Mouse (Mus musculus) T-helper 2 cell (primary cell): ENCODE results near the gene Hist2h2ab.

Experiments
- in situ Hi-C: fragments of 300-600 bp; cut with MboI, MseI; formaldehyde crosslinking; loops from one replicate; pipeline ENCODE4 v1.15.1; 2025; ENCODE audit warnings: high pct_unique_total_duplicates

Gene Hist2h2ab

DNA sequence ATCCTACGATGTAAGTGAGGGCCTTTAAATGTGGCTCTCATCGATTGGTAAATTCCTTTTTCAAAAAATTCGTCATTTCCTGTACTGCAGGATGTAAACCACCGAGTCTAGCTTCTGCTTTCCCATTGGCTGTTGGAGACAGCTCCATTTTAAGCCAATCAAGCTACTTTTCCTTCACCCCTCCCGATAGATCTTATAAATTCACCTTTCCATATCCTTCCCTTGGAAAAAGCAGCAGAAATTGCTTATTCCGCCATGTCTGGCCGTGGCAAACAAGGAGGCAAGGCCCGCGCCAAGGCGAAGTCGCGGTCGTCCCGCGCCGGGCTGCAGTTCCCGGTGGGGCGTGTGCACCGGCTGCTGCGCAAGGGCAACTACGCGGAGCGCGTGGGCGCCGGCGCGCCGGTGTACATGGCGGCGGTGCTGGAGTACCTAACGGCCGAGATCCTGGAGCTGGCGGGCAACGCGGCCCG, at the start of gene Hist2h2ab, which contains the start of gene Bola1:
Gene Hist2h2ab (plus strand): TSS at position 205 of the 470 bp plus-strand sequence.
Gene Bola1 (minus strand): TSS at position 49 of the 470 bp plus-strand sequence.
- in situ Hi-C loops, result loop anchor here (5.0 to 10.0 kb wide), 2 partner anchors 157 to 1205 kb away; partner anchors contain the start of gene Zfp687

DNA sequence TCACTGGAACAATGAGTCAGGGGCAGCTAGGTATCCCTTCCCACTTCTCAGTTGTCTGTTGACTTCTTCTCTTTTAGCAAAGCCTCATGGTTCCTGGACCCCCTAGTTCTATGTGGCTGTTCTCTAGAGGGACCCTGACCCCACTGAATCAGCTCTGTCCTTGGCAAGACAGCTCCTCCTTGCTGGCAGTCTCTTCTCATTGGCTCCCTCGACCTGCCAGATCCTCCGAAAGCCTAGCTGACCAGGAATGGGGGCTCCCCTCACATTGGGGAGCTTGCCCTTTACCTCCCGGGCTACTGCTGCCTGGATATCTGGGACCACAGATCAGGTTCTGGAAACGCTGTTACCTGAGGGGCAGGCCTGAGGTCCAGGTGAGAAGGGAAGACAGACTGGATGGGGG, 49.4 kb upstream of the Hist2h2ab start:
- in situ Hi-C loops, result loop anchor here (10.0 kb wide), 1 partner anchor 645 kb away; no protein-coding TSS in a partner anchor

GRCm38 (mm10) chr3:96170976-96171545, 48.6 kb upstream of the Hist2h2ab start:
- in situ Hi-C loops, result loop anchor here (10.0 kb wide), 1 partner anchor 644 kb away; no protein-coding TSS in a partner anchor

- in situ Hi-C loops, result loop anchor here (10.0 kb wide), 1 partner anchor 643 kb away; no protein-coding TSS in a partner anchor
Measured at GRCm38 (mm10) chr3:96171583-96172196, 48.0 kb upstream of the Hist2h2ab start.

DNA sequence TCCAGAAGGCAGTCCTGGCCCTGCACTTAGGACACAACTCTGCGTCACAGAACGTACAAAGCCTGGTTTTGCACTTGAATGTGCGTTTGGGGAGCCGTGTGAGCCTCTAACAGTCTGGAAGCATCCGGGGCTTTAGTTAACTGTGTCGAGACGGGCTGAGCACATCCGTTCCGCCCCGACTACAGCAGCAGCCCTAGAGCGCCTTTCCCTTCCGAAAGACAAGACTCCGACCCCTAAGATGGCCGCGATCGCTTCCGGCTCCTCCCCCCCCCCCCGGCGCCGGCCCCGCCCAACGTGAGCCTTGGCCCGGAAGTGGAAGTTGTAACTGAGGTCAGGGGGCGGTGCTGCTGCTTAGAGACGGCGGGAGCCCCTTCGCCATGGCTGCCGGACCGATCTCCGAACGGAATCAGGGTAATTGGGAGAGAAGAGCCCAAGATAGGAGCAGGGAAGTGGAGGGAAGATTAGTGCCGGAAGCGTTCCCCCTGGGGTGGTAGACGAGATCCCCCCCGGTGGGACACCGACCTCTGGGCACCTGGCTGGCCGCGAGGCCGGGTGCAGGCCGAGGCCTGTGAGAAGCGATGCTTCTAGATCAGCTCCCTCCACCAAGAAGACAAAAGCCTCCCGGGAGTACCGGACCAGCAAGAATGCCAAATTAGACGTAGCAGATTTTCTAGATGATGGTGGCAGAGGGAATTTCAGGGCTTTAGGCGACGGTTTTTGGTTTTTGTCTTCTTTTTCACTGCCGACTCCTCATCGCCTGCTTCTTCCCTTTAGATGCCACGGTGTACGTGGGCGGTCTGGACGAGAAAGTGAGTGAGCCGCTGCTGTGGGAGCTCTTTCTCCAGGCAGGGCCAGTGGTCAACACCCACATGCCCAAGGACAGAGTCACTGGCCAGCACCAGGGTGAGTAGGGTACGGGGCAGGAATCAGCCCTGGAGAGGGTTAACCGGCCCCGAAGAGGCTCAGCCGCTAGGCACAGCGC, 47.2 kb upstream of the Hist2h2ab start, which contains the start of gene Sf3b4:
Gene Sf3b4 (plus strand): TSS at position 136 of the 982 bp plus-strand sequence.
- in situ Hi-C loops, result loop anchor here (10.0 kb wide), 1 partner anchor 642 kb away; no protein-coding TSS in a partner anchor

DNA sequence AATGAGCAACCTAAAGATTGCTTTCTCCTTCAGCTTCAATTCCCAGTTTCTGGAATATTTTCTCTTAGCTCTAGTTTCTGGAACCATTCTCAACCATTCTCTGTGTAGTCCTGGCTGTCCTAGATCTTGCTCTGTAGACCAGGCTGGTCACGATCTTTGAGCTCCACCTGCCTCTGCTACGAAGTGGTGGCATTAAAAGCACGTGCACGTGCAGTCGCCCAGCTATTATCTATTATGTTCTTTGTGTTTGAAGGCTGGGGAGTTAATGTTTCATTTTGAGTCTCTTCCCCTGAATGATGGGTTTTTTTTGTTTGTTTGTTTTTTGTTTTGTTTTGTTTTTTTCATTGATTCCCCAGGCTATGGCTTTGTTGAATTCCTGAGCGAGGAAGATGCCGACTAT, 46.5 kb upstream of the Hist2h2ab start:
- in situ Hi-C loops, result loop anchor here (10.0 kb wide), 1 partner anchor 642 kb away; no protein-coding TSS in a partner anchor

GRCm38 (mm10) chr3:96174042-96174441, 45.6 kb upstream of the Hist2h2ab start:
- in situ Hi-C loops, result loop anchor here (10.0 kb wide), 1 partner anchor 641 kb away; no protein-coding TSS in a partner anchor

- in situ Hi-C loops, result loop anchor here (10.0 kb wide), 1 partner anchor 640 kb away; no protein-coding TSS in a partner anchor
Measured at GRCm38 (mm10) chr3:96175251-96175650, 44.4 kb upstream of the Hist2h2ab start.

DNA sequence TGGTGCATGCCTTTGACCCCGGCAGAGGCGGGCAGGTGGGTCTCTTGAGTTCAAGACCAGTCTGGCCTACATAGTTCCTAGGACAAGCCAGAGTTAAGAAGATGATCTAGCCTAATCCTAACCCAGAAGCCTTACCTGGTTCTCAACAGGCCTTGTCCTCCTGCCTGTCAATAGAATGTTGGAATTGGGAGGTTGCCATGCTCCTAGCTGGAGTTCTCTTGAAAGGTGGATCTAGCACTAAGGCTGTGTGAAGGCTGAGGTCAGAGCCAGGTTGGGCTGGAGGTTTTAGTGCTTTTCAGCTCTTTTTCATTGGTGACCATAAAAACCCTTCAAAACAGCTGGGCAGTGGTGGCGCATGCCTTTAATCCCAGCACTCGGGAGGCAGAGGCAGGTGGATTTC, 41.2 kb upstream of the Hist2h2ab start:
- in situ Hi-C loops, result loop anchor here (10.0 kb wide), 1 partner anchor 636 kb away; no protein-coding TSS in a partner anchor

- in situ Hi-C loops, result loop anchor here (10.0 kb wide), 1 partner anchor 636 kb away; no protein-coding TSS in a partner anchor
Measured at GRCm38 (mm10) chr3:96178902-96179301, 40.8 kb upstream of the Hist2h2ab start.

GRCm38 (mm10) chr3:96179531-96179930, 40.1 kb upstream of the Hist2h2ab start:
- in situ Hi-C loops, result loop anchor here (10.0 kb wide), 1 partner anchor 635 kb away; no protein-coding TSS in a partner anchor

DNA sequence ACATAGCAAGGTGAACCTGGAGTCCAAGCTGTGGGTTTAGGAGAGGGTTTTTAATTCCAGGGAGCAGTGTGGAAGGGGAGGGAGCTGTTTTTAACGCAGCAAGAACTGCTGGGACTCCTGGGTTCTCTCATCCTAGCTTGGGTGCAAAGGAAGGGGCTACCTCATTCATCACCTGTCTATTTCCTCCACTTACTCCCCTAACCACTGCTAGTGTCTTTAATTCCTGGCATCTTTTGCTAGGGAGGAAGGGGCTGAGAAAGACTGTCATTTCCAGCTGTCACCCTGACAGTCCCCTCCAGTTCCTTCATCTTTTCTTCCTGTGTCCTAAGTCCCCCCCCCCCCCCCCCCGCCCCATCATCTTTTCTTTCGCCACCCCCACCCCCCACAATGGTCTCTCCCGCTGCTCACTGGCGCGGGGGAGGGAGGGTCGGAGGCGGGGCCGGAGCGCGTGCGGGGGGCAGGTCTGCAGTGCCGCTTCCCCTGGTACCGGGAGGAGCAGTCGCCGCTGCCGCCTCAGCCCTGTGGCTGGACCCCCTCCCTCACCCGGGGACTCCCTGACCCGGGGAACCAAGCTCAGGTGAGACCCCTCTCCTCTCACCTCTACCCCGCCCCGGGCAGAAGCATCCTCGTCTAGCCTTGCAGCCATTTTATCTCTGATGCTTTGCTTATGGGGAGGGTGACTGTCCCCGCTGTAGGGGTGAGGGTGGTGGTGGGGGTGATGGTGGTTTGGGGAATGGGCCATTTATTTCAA, 38.8 kb upstream of the Hist2h2ab start, which contains the start of gene Sv2a:
Gene Sv2a (plus strand): TSS at position 425 of the 751 bp plus-strand sequence.
- in situ Hi-C loops, result loop anchor here (5.0 kb wide), 1 partner anchor 46 kb away; no protein-coding TSS in a partner anchor

- in situ Hi-C loops, result loop anchor here (5.0 kb wide), 1 partner anchor 46 kb away; no protein-coding TSS in a partner anchor
Measured at GRCm38 (mm10) chr3:96181510-96182381, 37.9 kb upstream of the Hist2h2ab start.

- in situ Hi-C loops, result loop anchor here (5.0 kb wide), 1 partner anchor 45 kb away; no protein-coding TSS in a partner anchor
Measured at GRCm38 (mm10) chr3:96182382-96182776, 37.3 kb upstream of the Hist2h2ab start.

- in situ Hi-C loops, result no loop called here
Measured at GRCm38 (mm10) chr3:96192977-96193376, 26.7 kb upstream of the Hist2h2ab start.

DNA sequence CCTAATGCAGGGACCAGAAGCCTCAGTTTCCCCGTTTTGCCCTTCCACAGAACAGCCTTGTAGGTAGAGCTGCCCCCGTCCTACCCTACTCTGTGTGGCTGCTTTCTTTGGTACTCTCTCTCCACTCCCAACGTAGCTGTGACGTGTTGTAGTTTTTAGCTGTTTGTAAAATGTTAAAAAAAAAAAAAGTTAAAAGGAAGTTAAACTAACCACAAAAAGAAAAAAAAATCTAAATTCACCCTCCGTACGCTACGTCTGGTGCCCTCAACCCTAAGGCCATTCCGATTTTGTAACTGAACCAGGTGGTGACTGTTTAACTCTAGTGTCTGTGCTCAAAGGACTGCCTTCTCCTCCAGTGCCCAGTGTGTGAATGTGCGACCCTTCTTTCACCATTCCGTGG, 24.7 kb upstream of the Hist2h2ab start:
- in situ Hi-C loops, result no loop called here

- in situ Hi-C loops, result no loop called here
Measured at GRCm38 (mm10) chr3:96195616-96196313, 23.9 kb upstream of the Hist2h2ab start.

DNA sequence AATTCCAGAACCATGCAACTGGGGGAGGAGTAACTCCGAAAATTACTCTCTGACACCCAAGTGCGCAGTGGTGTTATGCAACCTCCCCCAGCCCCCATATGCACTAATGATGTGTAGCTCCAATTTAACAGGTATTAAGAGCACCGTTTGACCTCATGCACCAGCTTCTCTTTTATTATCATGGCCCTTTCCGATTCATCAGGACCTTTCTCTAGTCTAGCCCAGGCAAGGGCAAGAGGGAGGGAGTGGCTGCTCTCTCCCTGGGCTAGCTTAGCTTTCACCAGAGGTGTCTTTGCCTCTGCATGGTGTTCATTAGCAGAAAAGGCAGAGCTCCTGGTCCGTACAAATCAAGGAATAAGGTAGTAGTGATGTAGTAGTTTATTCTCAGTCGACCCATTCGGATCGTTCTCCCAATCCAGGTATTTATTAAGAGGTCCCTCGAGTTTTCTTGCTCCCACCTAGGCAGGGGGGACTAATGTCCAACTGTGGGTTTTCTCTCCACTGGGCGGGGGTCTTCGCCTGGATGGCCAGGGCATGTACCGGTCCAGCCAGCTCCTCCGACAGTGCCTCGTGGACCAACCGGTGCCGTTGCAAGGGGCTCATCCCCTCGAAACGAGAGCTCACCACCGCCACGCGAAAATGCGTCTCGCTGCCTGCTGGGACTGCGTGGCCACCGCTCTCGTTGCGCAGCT, 23.1 kb upstream of the Hist2h2ab start:
- in situ Hi-C loops, result no loop called here
